Mouse (Mus musculus): Measurements from ENCODE around the gene Tor3a.

- TF ChIP-seq CTCF (IDR thresholded peaks at IDR 0.05; ENCODE audit: extremely low read depth, insufficient read length, insufficient replicate concordance, low read depth, low read length) (no peak), POLR2A (IDR thresholded peaks at IDR 0.05; ENCODE audit: low read depth, low read length) (no peak)
These were observed 29.3 kb upstream of the Tor3a start for GRCm38 (mm10) chr1:156703444-156703843.

Measured in small intestine, adult 2 months (tissue).